Mouse (Mus musculus) gastrocnemius, postnatal 14 days (tissue): ENCODE measurements around the gene BC053393. TPM values are rescaled to one million over a fixed set of nuclear protein-coding genes. Genes with fewer than 3 reads are reported as not detected.
"Not testable (repeated sequence)": the region's sequence is repeated elsewhere in the genome, so short reads cannot be mapped to it uniquely, and the experiment has no call there.

Experiments
- DNase-seq: peaks from one replicate; pipeline ENCODE4 v3.0.0; 2021; ENCODE audit warnings: mixed read lengths
- intact Hi-C: fragments of 180-260 bp; cut with DNase I; formaldehyde crosslinking; loops from one replicate; pipeline ENCODE4 v1.15.1; 2025; ENCODE audit warnings: low total_unique reads
- long read RNA-seq, 2 experiments: library from polyadenylated mRNA; stranded (forward); transcript quantifications; one replicate each; pipeline ENCODE4 v2.0.0; 2021
- total RNA-seq, 2 experiments: library from RNA; stranded (reverse); gene quantifications; 2 replicates each; pipeline ENCODE4 v1.2.3; 2021

Gene BC053393
- not detected for total RNA-seq
- long read RNA-seq, experiment 1 = 0 reads
- long read RNA-seq, experiment 2 = 0 reads

DNA sequence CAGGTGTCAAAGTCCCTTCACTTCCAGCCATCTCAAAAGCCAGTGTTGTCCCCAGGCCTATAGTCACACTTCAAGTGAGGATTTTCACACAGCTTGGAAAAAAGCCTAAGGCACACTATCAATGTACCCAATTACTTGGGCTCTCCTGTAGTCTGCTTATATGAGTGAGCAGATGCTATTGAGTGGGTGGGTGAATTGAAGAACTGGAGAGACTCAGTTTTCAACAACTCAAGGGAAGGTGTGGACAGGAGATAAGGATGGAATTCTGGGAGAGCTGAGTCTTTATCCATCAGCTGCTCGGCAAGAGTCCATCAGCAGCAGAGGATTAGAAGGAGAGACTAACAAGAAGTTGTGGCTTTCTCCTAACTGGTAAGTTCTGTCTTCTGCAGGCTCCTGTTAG is at the start of gene BC053393:
TSS of gene BC053393 (plus strand) at position 210 of the 400 bp plus-strand sequence.
- no peak for DNase-seq
- intact Hi-C loops = no loop called here

DNA sequence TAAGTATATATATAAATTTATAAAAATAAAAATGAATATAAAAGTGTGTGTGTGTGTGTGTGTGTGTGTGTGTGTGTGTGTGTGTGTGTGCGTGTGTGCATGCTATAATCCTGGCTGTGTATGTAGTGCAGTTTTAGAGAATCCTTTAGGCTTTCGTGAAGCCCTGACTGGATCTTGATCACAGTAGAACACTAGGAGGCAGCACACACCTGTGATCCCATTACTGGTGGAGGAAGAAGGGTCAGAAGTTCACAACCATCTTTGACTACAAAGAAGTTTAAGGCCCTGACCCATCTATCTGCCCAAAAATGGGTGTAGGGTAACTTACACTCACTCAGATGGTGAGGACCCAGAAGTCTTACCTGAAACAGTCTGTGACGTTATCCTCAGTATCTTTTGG is 48.6 kb upstream of the BC053393 start:
- no peak for DNase-seq
- intact Hi-C loops = no loop called here

DNA sequence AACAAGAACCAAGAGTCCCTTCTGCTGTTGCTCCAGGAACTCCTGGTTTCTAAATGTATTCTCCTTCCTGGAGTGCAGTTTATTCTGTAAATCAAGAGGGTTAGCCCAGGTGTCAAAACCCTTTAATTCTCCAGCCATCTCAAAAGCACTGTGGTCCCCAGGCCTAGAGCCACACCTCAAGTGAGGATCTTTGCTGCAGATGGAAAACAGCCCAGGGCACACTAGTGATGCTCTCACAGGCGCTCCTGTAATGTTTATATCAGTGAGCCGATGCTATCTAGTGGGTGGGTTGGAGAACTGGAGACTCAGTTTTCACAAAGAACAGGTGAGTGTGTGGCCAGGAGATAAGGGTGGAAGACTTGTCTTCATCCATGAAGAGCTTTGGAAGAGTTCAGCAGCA is 47.4 kb upstream of the BC053393 start, which contains the start of gene Gm12169:
TSS of gene Gm12169 (plus strand) at position 301 of the 400 bp plus-strand sequence.
- DNase-seq = no peak
- intact Hi-C loops = no loop called here

DNA sequence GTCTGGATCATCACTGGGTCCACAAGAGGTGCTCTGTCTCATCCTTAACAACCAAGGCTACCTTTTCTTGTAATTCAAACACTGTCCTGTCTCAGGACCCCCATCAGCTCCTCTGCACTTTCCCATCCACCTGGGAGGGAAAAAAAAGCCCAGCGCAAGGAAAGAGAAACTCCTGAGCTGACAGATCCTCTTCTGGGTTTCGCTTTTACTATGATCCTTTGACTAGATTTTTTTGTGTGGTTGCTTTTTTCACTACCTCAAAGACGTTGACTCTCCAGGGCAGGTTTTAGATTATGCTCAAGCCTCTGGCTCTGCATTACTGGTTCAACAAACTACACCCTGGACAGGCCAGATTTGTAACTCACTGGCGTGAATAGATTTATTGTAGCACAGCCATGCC is 41.2 kb upstream of the BC053393 start:
- DNase-seq = no peak
- intact Hi-C loops = no loop called here

DNA sequence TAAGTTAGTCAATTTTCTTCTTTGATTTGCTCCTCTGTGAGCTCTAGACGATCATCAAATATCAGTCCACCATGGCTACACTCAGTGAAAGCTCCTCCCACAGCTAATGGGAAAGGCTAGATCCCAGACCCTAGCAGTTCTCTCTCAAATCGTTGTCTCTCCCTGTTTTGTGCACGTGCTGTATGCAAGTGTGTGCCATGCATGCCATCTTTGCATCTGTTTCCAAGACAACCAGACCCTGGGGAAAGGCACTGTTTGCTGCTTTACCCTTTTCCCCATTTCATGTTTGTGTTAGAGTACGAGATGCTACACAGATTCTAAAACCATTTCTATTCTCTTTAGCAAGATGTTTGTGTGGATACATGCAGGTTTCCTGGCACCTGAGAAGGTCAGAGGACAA is 34.4 kb upstream of the BC053393 start:
- intact Hi-C loops = no loop called here
- DNase-seq = no peak

DNA sequence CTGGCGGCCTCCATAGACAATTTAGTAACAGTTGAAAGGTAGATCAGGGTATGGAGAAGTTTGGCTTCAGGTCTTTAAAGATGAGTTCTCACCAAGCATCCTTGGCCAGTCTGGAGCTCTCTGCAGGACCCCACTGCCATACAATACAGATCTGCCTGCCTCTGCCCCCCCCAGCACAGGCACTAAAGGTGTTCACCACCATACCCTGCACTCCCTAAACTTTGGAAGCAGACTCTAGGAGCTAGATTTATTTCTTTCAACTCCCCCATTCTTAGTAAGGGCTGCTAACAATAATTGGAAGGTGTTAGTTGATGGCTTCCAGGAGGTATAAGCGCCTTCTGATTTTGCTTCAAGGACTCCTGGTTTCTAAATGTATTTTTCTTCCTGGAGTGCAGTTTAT is 27.8 kb upstream of the BC053393 start:
- no peak for DNase-seq
- intact Hi-C loops = no loop called here

DNA sequence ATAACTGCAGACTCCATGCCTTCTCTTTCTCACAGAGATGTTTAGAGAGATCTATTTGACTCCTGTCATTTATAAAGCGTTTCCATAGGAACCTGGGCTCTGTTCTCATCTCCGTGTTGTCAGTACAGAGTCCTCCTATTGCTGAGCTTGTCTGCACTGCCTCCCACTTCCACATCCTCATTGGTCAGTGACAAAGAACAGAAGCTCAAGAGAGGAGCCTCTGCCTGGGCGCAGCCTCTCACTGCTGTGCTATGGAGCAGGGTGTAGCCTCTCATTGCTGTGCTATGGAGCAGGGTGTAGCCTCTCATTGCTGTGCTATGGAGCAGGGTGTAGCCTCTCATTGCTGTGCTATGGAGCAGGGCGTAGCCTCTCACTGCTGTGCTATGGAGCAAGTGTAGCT is 21.6 kb upstream of the BC053393 start:
- intact Hi-C loops = no loop called here
- no peak for DNase-seq

DNA sequence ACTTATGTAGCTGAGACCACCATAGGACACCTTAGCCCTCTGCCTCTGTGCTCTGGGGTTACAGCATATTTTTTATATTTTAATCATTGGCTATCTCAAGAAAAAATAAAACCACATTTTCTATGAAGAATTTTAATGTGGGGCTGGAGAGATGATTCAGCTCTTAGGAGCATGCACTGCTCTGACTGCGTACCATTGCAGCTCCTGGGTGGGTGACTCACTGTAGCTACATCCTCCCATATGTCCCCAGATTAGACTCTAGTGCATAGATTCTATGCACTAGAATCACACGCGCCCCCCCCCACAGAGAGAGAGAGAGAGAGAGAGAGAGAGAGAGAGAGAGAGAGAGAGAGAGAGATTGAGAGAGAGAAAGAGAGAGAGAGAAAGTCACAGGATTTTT is 18.6 kb upstream of the BC053393 start:
- intact Hi-C loops = no loop called here

DNA sequence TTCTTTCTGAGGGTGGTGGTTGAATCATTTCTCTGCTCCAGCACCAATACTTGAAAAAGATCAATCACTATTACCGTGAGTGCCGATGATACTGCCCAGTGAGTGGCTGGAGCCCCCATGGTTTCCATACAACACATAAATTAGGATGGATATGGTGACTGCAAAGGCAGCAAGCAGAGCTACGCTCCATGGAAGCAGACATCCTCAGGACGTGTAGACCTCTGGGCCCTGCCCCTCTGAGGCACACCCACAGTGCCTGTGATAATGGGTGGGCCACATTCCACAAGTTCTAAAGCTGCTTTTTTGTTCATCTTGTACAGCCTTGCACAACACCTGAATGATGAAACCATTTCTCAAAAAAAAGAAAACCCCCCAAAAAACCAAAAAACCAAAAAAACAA is 10.2 kb upstream of the BC053393 start:
- intact Hi-C loops = no loop called here
- no peak for DNase-seq

More for the DNA sequence above, 18.6 kb upstream of the BC053393 start:
- no peak for DNase-seq

DNA sequence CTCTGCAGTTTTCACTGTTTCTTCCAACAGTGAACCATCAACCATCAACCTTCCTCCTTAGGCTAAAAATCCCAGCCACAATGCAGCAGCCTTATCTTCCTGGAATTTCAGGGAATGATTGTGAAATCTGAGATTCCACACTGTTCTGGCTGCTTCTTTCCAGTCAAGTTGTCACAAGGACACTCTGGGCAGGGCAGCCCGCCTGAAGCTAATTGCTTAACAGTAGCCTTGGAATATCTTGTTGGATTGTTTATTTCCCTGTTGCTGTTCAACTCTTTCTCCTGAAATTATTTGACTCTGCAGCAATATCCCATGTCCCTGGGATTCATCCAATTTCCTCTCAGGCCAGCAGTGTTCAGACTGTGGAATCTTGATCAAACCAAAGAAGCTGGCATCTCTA is 6.7 kb upstream of the BC053393 start:
- DNase-seq = no peak
- intact Hi-C loops = no loop called here

DNA sequence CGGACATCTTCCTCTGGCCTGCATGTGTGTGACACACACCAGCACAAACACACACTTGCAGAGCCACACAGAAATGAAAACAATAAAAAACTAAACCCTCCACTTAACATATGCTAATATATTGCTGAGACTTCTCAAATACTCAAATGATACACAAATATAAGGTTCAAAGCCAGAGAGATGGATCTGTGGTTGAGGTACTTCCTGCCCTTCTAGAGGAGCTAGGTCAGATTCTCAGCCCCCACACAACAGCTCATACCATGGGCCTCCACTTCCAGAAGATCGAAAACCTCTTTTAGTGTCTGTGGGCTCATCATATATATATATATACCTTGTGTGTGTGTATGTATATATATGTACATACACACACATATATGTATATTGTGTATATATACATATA is 5.4 kb upstream of the BC053393 start:
- intact Hi-C loops = no loop called here
- no peak for DNase-seq

DNA sequence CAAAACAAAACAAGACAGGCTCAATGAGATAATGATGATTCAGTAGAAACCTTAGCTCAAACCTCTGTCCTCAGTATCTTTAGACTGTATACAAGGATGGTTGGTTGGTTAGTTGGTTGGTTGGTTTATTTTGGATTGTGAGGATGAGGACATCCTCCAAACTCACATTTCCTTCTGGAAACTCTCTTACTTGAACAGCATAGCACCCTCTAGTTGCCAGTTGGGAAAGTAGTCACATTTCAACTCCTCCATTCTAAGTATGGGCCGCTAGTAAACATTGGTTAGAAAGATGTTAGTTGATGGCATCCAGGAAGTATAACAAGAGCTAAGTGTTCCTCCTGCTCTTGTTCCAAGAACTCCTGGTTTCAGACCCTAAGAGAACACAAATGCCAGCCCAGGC is 2.2 kb upstream of the BC053393 start:
- no peak for DNase-seq
- intact Hi-C loops = no loop called here

DNA sequence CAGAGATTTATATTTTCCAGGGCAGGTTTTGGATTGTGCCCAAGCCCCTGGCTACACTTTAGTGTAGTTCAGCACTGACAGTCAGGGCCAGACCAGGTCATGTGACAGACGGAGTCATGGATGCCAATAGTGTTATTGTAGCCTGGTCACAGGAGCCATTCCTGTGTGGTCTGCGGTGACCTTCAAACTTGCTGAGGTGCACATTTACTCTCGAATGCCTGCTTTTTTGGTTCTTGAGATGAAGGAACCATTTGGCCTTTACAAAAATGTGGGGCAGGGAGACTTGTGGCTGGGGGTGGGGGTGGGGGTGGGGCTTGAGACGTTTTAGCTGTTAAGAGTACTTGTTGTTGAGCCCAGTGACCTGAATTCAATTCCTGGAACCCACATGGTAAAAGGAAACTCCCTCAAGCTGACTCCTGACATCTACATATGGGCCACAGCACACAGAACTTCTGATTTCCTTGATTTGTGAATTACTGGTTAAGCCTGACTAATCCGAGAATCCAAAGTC is 7.5 kb downstream of the BC053393 start:
- DNase-seq = peak; percentile 7
- intact Hi-C loops = no loop called here

DNA sequence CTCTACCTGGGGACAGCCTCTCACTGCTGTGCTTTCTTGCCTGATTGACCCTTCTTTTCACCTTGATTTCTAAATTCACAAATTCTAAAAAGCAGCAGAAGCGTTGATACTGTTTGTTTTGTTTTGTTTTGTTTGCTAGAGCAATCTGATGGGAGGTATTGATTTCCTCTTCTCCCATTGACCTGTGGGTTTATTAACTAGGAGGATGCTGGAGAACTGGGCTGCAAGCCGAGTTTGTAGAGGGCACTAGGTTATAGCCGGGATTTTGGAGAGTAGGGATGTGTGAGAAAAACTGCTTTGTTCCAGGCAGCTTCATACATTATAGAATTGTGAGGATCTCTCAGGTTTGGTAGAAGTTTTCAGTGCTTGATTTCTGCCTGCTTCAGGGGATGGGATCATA is 9.1 kb downstream of the BC053393 start:
- no peak for DNase-seq
- intact Hi-C loops = no loop called here

DNA sequence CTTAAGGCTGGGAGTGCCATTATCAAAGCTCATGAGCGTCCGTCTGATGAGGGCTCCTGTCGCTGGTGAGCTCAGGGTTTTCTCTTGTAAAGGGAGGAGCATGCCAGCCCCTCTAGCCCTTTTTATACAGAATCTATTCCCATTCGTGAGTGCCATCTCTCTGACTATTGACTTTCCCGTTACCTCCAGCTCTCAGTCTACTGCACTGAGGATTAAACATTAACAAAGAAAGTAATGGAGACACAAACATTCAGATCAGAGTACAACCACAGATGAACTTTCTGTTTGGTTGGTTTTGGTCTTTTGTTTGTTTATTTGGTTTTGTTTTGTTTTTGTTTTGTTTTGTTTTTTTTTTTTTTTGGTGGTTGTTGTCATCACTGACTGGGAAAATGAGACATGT is 11.4 kb downstream of the BC053393 start:
- no peak for DNase-seq

DNA sequence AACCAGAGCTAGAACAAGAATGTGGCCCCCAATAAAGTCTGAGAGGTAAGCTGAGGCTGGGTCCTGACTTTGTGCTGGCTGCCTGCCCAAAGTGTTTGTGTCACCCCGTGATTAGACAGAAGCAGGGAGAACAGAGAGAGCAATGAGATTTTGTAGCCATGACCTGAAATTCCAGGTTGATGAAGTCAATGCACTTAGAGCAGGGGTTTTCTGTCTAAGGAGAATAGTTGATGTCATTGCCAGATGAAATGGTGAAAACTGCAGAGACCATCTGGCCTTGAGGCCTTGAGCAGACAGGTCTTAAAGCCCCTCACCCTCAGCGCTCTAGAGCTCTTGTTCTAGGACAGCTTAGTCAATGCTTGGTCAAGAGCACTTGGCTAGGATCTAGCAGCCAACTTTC is 21.1 kb downstream of the BC053393 start:
- DNase-seq = no peak
- intact Hi-C loops = no loop called here

More for the DNA sequence above, 11.4 kb downstream of the BC053393 start:
- intact Hi-C loops = no loop called here

DNA sequence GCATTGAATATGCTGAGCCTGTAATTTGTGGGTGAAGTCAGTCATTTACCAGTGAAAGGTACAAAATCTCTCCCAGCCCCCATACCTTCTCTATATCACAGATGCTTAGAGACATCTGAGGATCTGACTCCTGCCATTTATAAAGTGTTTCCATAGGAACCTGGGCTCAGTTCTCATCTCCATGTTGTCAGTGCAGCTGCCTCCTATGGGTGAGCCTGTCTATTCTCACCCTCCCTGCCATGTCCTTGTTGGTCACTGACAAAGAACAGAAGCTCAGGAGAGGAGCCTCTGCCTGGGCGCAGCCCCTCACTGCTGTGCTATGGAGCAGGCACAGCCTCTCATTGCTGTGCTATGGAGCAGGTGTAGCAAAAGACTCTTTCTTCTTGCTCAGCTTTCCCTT is 48.6 kb downstream of the BC053393 start:
- intact Hi-C loops = no loop called here
- DNase-seq = no peak

DNA sequence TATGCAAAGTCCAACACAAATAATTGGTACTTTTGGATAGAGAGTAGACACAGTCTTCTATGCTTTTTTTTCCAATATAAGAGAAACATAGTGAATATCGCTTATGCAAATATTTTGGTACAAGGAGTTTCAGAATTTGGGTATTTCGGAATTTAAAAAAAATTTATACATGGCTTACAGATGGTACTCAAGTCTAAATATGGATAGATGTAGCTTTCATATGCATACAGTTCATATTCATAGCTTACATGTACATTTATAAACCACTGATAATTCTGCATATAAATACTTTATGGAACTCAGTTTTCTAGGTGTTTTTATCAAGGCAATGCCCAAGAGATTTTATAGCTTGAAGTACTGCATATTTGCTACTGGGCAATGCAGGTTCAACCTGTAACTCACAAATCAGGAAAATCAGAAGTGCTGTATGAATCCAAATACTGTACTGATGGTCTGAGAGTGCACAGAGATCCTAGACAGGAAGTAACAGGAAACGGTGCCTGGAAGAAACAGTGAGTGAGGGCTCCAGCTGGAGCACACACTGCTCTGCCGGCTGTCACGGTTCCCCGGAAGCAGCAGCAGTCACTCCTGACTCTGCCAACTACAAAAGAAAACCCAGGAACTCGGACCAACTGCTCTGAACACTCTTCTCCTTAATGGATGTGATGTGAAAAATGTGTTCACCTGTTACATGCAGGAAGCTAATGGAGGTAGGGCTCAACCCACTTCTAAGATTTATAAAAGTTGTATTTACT is 49.3 kb downstream of the BC053393 start:
- DNase-seq = no peak
- intact Hi-C loops = no loop called here

DNA sequence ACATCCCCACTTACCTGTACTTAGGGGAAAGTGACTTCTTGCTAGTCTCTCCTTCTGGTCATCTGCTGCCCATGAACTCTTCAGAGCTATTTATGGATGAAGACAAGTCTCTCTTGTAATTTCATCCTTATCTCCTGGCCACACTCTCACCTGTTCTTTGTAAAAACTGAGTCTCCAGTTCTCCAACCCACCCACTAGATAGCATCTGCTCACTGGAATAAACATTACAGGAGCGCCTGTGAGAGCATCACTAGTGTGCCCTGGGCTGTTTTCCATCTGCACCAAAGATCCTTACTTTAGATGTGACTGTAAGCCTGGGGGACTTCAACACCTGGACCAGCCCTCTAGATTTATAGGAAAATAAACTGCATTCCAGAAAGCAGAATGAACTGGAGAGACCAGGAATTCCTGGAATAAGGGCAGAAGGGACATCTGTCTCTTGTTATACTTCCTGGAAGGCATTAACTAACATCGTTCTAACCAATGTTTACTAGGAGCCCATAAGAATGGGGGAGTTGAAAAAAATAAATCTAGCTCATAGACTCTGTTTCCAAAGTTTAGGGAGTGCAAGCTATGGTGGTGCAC is 58.0 kb downstream of the BC053393 start, which contains the start of gene Dppa1:
TSS of gene Dppa1 (minus strand) at position 51 of the 585 bp plus-strand sequence.
- intact Hi-C loops = no loop called here

DNA sequence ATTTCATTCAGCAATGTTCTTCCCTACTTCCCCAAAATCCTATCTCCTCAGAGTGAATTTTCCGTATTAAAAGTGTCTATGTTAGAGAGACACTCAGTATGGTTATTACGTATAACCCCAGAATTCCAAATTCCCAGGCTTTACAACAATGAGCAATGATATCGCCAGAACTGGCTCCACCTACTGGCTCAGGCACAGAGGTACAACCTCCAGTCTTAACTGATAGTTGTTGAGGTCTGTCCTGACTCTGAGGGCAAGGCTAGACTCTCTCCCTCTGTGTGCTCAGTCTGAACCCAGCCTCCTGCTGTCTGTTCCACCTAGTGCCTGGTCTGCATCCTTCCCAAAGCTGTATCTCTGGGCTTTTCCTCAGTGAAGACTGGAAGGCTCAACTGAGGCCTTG is 60.3 kb downstream of the BC053393 start:
- no peak for DNase-seq
- intact Hi-C loops = no loop called here

More for the DNA sequence above, 58.0 kb downstream of the BC053393 start, which contains the start of gene Dppa1:
- DNase-seq = no peak

DNA sequence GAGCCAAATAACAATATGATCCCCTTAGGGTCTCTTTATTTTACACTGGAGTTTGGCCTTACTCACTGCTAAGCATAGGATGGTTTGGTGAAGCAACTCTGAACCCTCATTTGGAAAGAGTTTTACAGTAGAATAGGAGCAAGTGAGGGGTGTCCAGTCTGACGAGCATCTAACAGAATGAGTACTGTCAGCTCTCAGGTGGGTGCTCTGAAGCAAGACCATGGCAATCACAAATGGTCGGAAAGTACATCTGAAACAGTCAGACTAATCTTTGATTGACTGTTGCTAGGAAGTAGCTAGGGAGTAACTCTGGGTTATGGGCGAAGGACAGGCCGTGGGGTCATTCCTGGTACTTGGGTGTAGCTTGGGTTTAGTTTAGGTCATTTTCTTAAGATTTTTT is 64.2 kb downstream of the BC053393 start:
- DNase-seq, intact Hi-C loops: not testable (repeated sequence)
